Mouse (Mus musculus) gastrocnemius, postnatal 36 days (tissue): ENCODE results near the gene Etaa1. TPM values are rescaled to one million over a fixed set of nuclear protein-coding genes. Genes with fewer than 3 reads are reported as not detected.
"Not testable (repeated sequence)": the region's sequence is repeated elsewhere in the genome, so short reads cannot be mapped to it uniquely, and the experiment has no call there.

ENCODE experiments used
- DNase-seq, 2 experiments: peaks; one replicate each; pipeline ENCODE4 v3.0.0; 2022
- intact Hi-C: fragments of 180-260 bp; cut with DNase I; formaldehyde crosslinking; loops from one replicate; pipeline ENCODE4 v1.15.1; 2025
- long read RNA-seq, 2 experiments: library from polyadenylated mRNA; stranded (forward); transcript quantifications; one replicate each; pipeline ENCODE4 v2.0.0; 2021
- total RNA-seq, 2 experiments: library from RNA; stranded (reverse); gene quantifications; 2 replicates each; pipeline ENCODE4 v1.2.3; 2021

The Etaa1 gene
- total RNA-seq: 1 to 10 TPM; 1.1 to 1.5 TPM
- long read RNA-seq, experiment 1, partial matches to known transcripts: 0 of 1 reads
- long read RNA-seq, experiment 1, other reads (novel, unspliced or antisense): 1 of 1 reads
- long read RNA-seq, experiment 2, full-length matches to known transcripts: 1 of 1 reads
- long read RNA-seq, experiment 2, partial matches to known transcripts: 0 of 1 reads
- long read RNA-seq, experiment 2, other reads (novel, unspliced or antisense): 0 of 1 reads

GRCm38 (mm10) chr11:17953231-17954134 is at the start of gene Etaa1:
TSS of gene Etaa1 (minus strand) at chr11:17953875.
- intact Hi-C loops: no loop called here

GRCm38 (mm10) chr11:17994151-17994550 is 40.5 kb upstream of the Etaa1 start:
- DNase-seq: no peak
- intact Hi-C loops: no loop called here

More at GRCm38 (mm10) chr11:17953231-17954134, at the start of gene Etaa1:
- peak; percentile 88 to 93 for DNase-seq

- no peak for DNase-seq
- intact Hi-C loops: no loop called here
Measured at GRCm38 (mm10) chr11:17992311-17992710, 38.6 kb upstream of the Etaa1 start.

GRCm38 (mm10) chr11:17983331-17983730 is 29.7 kb upstream of the Etaa1 start:
- DNase-seq: no peak
- intact Hi-C loops: no loop called here

- DNase-seq: no peak
- intact Hi-C loops: no loop called here
Measured at GRCm38 (mm10) chr11:17981246-17981645, 27.6 kb upstream of the Etaa1 start.

- no peak for DNase-seq
- intact Hi-C loops: no loop called here
Measured at GRCm38 (mm10) chr11:17975581-17975980, 21.9 kb upstream of the Etaa1 start.

- intact Hi-C loops: no loop called here
- DNase-seq: no peak
Measured at GRCm38 (mm10) chr11:17952791-17953190, 884 bp downstream of the Etaa1 start.

- intact Hi-C loops: no loop called here
- no peak for DNase-seq
Measured at GRCm38 (mm10) chr11:17951336-17951735, 2.3 kb downstream of the Etaa1 start.

- intact Hi-C loops: no loop called here
- no peak for DNase-seq
Measured at GRCm38 (mm10) chr11:17939168-17939567, 14.5 kb downstream of the Etaa1 start.

GRCm38 (mm10) chr11:17937931-17938330 is 15.7 kb downstream of the Etaa1 start:
- DNase-seq: no peak

GRCm38 (mm10) chr11:17917905-17918304 is 35.8 kb downstream of the Etaa1 start:
- intact Hi-C loops: no loop called here

More at GRCm38 (mm10) chr11:17937931-17938330, 15.7 kb downstream of the Etaa1 start:
- intact Hi-C loops: no loop called here

GRCm38 (mm10) chr11:17917101-17917500 is 36.6 kb downstream of the Etaa1 start:
- intact Hi-C loops: no loop called here
- no peak for DNase-seq

More at GRCm38 (mm10) chr11:17917905-17918304, 35.8 kb downstream of the Etaa1 start:
- no peak for DNase-seq

- intact Hi-C loops: no loop called here
- DNase-seq: no peak
Measured at GRCm38 (mm10) chr11:17916486-17916885, 37.2 kb downstream of the Etaa1 start.

GRCm38 (mm10) chr11:17900996-17901395 is 52.7 kb downstream of the Etaa1 start:
- DNase-seq, intact Hi-C loops: not testable (repeated sequence)
